8 mouse cellular contexts compared by ENCODE assay signal in the genomic region with DNA sequence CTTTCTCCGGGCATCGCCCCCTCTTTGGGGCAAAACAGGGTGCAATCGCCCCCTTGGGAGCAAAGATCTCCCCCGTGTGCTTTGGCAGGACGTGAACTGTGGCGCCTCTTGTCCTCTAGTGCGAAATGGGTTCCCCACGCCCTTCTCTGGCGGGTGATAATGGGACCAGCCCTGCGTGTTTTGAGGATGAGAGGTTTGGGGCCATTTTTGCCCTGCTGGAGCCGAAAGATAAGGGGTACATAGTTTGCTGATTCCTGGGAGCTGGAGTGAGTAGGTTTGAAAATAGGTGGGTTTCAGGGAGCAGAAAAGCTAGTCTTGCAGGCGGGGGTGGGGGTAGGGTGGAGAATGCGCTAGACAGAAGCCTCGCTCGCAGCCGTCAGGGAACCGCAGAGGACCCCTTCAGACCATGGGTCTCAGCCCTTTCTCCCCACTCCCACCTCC. TPM values are rescaled to one million over a fixed set of nuclear protein-coding genes. Genes with fewer than 3 reads are reported as not detected.
DNase-seq lines count a peak whose midpoint lies in the region; ATAC-seq lines count a peak whose summit lies in the region.

No protein-coding gene starts in this region.

- peak overlapping the region; percentile 88 for H3K4me3 ChIP-seq in embryonic facial prominence, embryonic 14.5 days (ENCODE audit: low read depth, low read length)

- no peaks in the 10 kb centered on the region for H3K27me3 ChIP-seq in embryonic facial prominence, embryonic 14.5 days (replicated peaks; ENCODE audit: control insufficient read depth, insufficient read depth, low read length)

- peak overlapping the region; percentile 74 for H3K4me2 ChIP-seq in embryonic facial prominence, embryonic 14.5 days (ENCODE audit: low read depth, low read length)

- peaks cover 29% of the 10 kb centered on the region for H3K4me1 ChIP-seq in embryonic facial prominence, embryonic 14.5 days (ENCODE audit: control insufficient read depth, insufficient read depth, low read length)

- H3K27ac ChIP-seq in embryonic facial prominence, embryonic 14.5 days (replicated peaks; ENCODE audit: low read depth, low read length), result peak overlapping the region; percentile 100

- H3K9ac ChIP-seq in embryonic facial prominence, embryonic 14.5 days (ENCODE audit: low read depth, low read length), result peak overlapping the region; percentile 100

- DNase-seq in adrenal gland, adult (ENCODE audit: inconsistent age in 2 of 2, low spot score in 1 of 2), result peak; percentile 59 to 83
- DNase-seq in adrenal gland, adult 8-10 months, result no peak
- DNase-seq in adrenal gland, postnatal 10 days, result peak; percentile 57
- DNase-seq in embryonic facial prominence, embryonic 14.5 days (ENCODE audit: low spot score), result peak; percentile 40
- peak; percentile 37 for DNase-seq in heart, postnatal 25 days (ENCODE audit: low spot score)
- peak; percentile 32 to 44 for DNase-seq in layer of hippocampus, postnatal 36 days
- peak; percentile 60 to 63 for DNase-seq in lung, postnatal 4 days
- peak; percentile 83 to 85 for DNase-seq in spleen, postnatal 10 days (ENCODE audit: low spot score in 2 of 2)

- ATAC-seq in embryonic facial prominence, embryonic 14.5 days (ENCODE audit: low read depth), result no peak

- H3K9me3 ChIP-seq in embryonic facial prominence, embryonic 14.5 days (ENCODE audit: control insufficient read depth, low read length), result no peaks in the 10 kb centered on the region

- 0% methylated on average over 17 of the region's 17 CpGs for WGBS in embryonic facial prominence, embryonic 14.5 days

- no peaks in the 10 kb centered on the region for H3K36me3 ChIP-seq in embryonic facial prominence, embryonic 14.5 days (ENCODE audit: control insufficient read depth, insufficient read depth, low read length)

- intact Hi-C loops in heart, postnatal 25 days (cut with DNase I), result loop anchor here (5.0 kb wide), 1 partner anchor 210 kb away; the partner anchor contains the start of gene Arhgap35

RNA-seq across cellular contexts. Expression of gene Zc3h4, which starts 1.3 kb away (rescaled TPM):
- total RNA-seq in adrenal gland, adult 8-10 months (2022), result 10 to 100 TPM; 43.4 to 47.5 (median 46.2) TPM
- total RNA-seq in adrenal gland, postnatal 10 days (2021), result 10 to 100 TPM; 44.0 to 54.3 TPM
- polyA plus RNA-seq in embryonic facial prominence, embryonic 14.5 days (2014; fragmentation: Nextera tagmentation; extraction: Ambion mirVana), result 12.1 and 13.3 TPM in 2 replicates
- total RNA-seq in heart, postnatal 25 days (2021), result 10 to 100 TPM; 29.0 to 29.9 TPM
- total RNA-seq in layer of hippocampus, postnatal 36 days (2021), result 10 to 100 TPM; 54.7 to 60.4 TPM

RNA-seq across cellular contexts. Expression of gene Sae1, which starts 14.4 kb away (rescaled TPM):
- total RNA-seq in adrenal gland, adult 8-10 months (2022), result 10 to 100 TPM; 64.0 to 78.2 (median 67.5) TPM
- 10 to 100 TPM; 60.8 to 64.0 TPM for total RNA-seq in adrenal gland, postnatal 10 days (2021)
- 232 and 287 TPM in 2 replicates for polyA plus RNA-seq in embryonic facial prominence, embryonic 14.5 days (2014; fragmentation: Nextera tagmentation; extraction: Ambion mirVana)
- total RNA-seq in heart, postnatal 25 days (2021), result 10 to 100 TPM; 35.2 to 37.2 TPM
- total RNA-seq in layer of hippocampus, postnatal 36 days (2021), result 10 to 100 TPM; 88.7 to 97.5 TPM

RNA-seq across cellular contexts. Expression of gene Tmem160, which starts 50.6 kb away (rescaled TPM):
- total RNA-seq in adrenal gland, adult 8-10 months (2022), result 10 to 100 TPM; 55.2 to 93.9 (median 72.1) TPM
- total RNA-seq in adrenal gland, postnatal 10 days (2021), result 10 to 100 TPM; 43.9 to 46.8 TPM
- 49.5 and 54.5 TPM in 2 replicates for polyA plus RNA-seq in embryonic facial prominence, embryonic 14.5 days (2014; fragmentation: Nextera tagmentation; extraction: Ambion mirVana)
- total RNA-seq in heart, postnatal 25 days (2021), result 10 to 100 TPM; 82.2 to 88.1 TPM
- total RNA-seq in layer of hippocampus, postnatal 36 days (2021), result 10 to 100 TPM; 61.4 to 77.2 TPM
